Mouse (Mus musculus): ENCODE results near the gene Rap1b. TPM values are rescaled to one million over a fixed set of nuclear protein-coding genes. Genes with fewer than 3 reads are reported as not detected.

Rap1b gene
- polyA plus RNA-seq, 1 experiment from 2014 or later, result 130 TPM

DNA sequence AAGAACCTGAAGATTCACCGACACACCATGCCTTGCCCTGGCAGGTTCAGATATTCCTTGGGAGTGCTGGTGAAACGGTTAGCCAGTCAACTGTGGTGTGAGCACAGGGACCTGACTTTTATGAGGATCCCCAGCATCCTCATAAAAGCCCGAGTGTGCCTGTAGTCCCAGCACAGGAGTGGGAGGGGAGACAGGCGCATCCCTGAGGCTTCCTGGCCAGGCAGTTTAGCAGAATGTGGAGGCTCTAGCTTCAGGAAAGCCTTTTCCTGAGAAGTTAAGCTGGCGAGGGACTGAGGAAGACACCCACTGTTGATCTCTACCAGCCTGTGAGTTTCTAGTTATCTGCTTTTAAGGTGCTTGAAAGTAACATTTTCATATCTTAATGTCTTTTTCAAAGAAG, 10.4 kb downstream of the Rap1b start:
- Histone ChIP-seq H3K9ac (no peak overlapping the region), H3K27me3 (no peaks in the 10 kb centered on the region), H3K4me3 (replicated peaks) (no peak overlapping the region), H3K4me1 (no peaks in the 10 kb centered on the region), H3K36me3 (replicated peaks) (no peaks in the 10 kb centered on the region), H3K4me2 (no peak overlapping the region), H3K9me3 (no peaks in the 10 kb centered on the region), H3K27ac (no peak overlapping the region)
- WGBS, result 73% methylated on average over 5 of the region's 5 CpGs
- no peak for ATAC-seq (ENCODE audit: low FRiP score)

DNA sequence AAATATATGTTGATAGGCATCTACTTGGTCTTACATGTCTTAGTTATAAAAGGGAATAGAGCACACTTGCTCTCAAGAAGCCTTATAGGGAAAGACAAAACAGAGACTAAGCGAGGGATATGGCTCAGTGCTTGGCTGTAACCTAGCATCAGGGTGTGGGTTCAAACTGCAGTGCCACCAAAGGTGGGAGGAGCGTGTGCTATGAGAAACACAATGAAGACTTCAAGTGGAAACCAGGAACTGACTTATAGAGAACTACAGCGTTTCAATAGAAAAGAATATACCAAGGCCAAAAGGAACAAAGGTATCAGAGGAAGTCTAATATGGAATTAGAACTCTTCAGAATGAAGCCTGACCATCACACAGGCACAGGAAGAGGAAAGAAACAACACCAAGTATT, 15.0 kb downstream of the Rap1b start:
- no peaks in the 10 kb centered on the region for H3K27me3 ChIP-seq
- no peak overlapping the region for H3K4me2 ChIP-seq
- WGBS, result 95% methylated on average over 3 of the region's 3 CpGs
- no peaks in the 10 kb centered on the region for H3K9me3 ChIP-seq
- no peak overlapping the region for H3K4me3 ChIP-seq (replicated peaks)
- H3K36me3 ChIP-seq (replicated peaks), result no peaks in the 10 kb centered on the region
- ATAC-seq (ENCODE audit: low FRiP score), result no peak
- H3K4me1 ChIP-seq, result peaks cover 8% of the 10 kb centered on the region; the same call in 1 of the 2 replicates
- H3K27ac ChIP-seq, result no peak overlapping the region
- no peak overlapping the region for H3K9ac ChIP-seq

DNA sequence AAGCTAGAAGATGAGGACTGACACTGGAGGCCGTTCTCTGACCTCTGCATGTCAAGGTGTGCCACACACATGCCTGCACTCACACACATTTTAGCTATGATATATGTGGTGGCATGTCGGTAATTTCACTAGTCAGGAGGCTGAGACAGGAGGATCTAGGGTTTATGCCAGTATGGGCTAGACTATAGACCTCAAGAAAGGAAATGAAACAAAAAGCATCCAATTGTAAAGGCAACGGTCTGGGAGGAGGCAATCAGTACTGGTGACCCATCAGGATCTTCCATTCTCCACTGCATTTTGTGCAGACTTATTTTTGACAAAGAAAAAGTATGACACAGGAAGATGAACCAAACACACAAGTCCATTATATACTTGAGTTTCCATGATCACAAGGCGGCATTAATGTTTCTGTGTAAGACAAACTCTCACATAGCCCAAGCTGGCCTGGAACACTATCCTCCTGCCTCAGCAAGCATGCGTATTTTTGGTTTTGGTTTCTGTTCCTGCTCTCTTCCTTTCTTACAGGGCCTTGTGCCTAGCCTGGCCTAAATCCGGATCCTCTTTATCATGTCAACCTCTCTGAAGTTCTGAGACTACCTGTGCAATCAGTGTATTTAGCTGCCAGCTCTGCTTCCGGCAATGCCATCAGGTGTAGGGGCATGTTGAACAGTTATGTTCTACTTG, 16.2 kb downstream of the Rap1b start:
- Histone ChIP-seq H3K9ac (no peak overlapping the region), H3K4me3 (replicated peaks) (no peak overlapping the region), H3K27ac (no peak overlapping the region), H3K4me1 (peaks cover 11% of the 10 kb centered on the region; the same call in 1 of the 2 replicates), H3K27me3 (no peaks in the 10 kb centered on the region), H3K9me3 (no peaks in the 10 kb centered on the region), H3K4me2 (no peak overlapping the region), H3K36me3 (replicated peaks) (no peaks in the 10 kb centered on the region)
- ATAC-seq (ENCODE audit: low FRiP score), result no peak
- 93% methylated on average over 7 of the region's 7 CpGs for whole genome bisulfite sequencing

DNA sequence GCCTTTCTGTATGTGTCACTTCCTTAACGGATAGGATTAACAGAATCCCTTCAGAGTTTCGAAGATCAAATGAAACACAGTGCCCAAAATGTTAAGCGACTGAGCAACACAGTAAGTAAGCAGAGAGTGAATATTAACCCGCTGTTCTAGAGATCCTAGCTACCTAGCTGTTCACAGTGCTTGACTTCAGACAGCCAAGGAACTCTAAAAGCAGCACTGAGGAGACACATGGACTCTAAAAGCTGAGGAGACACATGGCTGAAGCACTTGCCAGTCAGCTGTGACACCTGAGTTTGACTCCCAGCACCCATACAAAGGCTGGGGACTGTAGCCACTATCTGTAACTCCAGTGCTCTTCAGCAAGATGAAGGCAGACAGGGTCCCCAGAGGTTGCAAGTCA, 16.8 kb downstream of the Rap1b start:
- Histone ChIP-seq H3K36me3 (replicated peaks) (no peaks in the 10 kb centered on the region), H3K4me2 (no peak overlapping the region), H3K27ac (no peak overlapping the region), H3K27me3 (no peaks in the 10 kb centered on the region), H3K9me3 (no peaks in the 10 kb centered on the region), H3K9ac (no peak overlapping the region), H3K4me3 (replicated peaks) (no peak overlapping the region), H3K4me1 (peaks cover 11% of the 10 kb centered on the region; the same call in 1 of the 2 replicates)
- 85% methylated on average over 4 of the region's 4 CpGs for WGBS
- no peak for ATAC-seq (ENCODE audit: low FRiP score)

DNA sequence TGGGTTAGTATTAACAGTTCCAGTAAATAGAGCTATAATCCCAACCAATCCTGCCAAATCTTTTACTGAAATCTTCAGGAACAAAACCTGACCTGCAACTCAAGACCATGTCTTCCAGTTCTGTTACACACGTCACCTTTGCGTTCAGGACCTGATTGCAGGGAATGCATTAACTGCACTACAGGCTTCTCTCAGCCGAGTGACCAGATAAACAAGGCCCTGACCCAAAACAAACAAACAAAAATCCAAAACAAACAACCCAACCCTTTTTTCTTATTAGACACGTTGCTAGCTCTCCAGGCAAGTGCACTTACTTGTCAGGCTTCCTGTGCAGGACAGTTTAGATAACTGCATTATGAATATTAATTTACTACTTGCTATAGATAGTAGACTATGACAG, 17.3 kb downstream of the Rap1b start:
- Histone ChIP-seq H3K27ac (no peak overlapping the region), H3K9ac (no peak overlapping the region), H3K36me3 (replicated peaks) (peaks cover under 1% of the 10 kb centered on the region), H3K4me1 (peaks cover 11% of the 10 kb centered on the region; the same call in 1 of the 2 replicates), H3K27me3 (no peaks in the 10 kb centered on the region), H3K9me3 (no peaks in the 10 kb centered on the region), H3K4me2 (no peak overlapping the region), H3K4me3 (replicated peaks) (no peak overlapping the region)
- WGBS, result 82% methylated on average over 4 of the region's 4 CpGs
- ATAC-seq (ENCODE audit: low FRiP score), result no peak

DNA sequence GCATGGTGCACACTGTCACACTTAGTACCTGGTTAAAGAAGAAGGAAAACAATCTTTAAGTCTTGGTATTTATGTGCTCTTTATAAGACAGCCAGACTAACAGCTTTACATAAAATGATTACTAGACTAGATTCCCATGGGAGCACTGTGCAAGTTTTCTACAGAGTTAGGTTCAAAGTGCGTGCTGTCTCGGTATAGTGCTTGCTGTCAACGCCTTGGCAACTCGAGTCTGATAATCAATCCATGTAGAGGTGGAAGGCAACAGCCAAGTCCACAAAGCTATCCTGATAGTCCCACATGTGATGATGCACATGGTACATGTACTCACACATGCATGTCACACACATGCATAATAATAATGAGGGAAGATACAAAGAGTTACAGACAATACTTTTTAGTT, 21.2 kb downstream of the Rap1b start:
- no peak overlapping the region for H3K4me3 ChIP-seq (replicated peaks)
- H3K4me1 ChIP-seq, result peaks cover 11% of the 10 kb centered on the region; the same call in 1 of the 2 replicates
- H3K36me3 ChIP-seq (replicated peaks), result peaks cover 31% of the 10 kb centered on the region
- H3K27me3 ChIP-seq, result no peaks in the 10 kb centered on the region
- H3K9me3 ChIP-seq, result no peaks in the 10 kb centered on the region
- WGBS, result 92% methylated on average over 4 of the region's 4 CpGs
- H3K9ac ChIP-seq, result no peak overlapping the region
- H3K4me2 ChIP-seq, result no peak overlapping the region
- no peak for ATAC-seq (ENCODE audit: low FRiP score)
- no peak overlapping the region for H3K27ac ChIP-seq

DNA sequence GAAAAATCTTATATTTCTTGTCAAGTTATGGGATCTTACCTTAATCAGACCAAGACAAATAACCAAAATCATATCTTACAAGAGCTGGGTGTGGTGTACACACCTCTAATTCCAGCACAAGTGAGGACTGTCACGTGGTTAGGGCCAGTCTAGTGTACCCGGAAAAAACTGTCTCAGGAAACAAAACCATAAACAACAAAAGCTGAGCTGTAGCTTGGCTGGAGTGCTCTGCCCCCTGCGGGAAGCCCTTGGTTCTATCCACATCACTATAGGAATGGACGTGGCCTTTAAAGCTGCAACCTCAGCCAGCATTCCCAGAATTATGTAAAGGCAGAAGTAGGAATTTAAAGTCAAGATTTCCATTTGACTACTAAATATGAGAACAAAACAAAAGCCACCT, 21.7 kb downstream of the Rap1b start:
- H3K9me3 ChIP-seq, result no peaks in the 10 kb centered on the region
- no peak for ATAC-seq (ENCODE audit: low FRiP score)
- no peaks in the 10 kb centered on the region for H3K27me3 ChIP-seq
- H3K4me2 ChIP-seq, result no peak overlapping the region
- peaks cover 10% of the 10 kb centered on the region; the same call in 1 of the 2 replicates for H3K4me1 ChIP-seq
- H3K9ac ChIP-seq, result no peak overlapping the region
- no peak overlapping the region for H3K4me3 ChIP-seq (replicated peaks)
- peaks cover 36% of the 10 kb centered on the region for H3K36me3 ChIP-seq (replicated peaks)
- WGBS, result 70% methylated on average over 4 of the region's 4 CpGs
- H3K27ac ChIP-seq, result no peak overlapping the region

DNA sequence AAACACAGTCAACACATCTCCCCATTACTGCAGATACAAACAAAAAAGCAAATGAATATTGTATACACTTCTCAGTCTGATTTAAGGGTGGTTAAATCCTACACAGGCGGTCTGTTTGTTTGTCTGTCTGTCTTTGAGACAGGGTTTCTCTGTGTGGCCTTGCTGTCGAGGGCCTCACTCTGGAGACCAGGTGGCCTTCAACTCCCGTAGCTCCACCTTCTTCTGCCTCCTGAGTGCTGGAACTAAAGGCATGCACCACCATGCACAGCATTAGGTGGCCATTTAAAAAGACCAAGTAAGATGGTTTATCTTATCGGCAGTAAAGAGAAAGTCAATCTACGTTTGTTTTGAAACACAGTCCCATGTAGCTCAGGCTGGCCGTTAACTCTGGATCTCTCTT, 22.5 kb downstream of the Rap1b start:
- peaks cover 42% of the 10 kb centered on the region for H3K36me3 ChIP-seq (replicated peaks)

DNA sequence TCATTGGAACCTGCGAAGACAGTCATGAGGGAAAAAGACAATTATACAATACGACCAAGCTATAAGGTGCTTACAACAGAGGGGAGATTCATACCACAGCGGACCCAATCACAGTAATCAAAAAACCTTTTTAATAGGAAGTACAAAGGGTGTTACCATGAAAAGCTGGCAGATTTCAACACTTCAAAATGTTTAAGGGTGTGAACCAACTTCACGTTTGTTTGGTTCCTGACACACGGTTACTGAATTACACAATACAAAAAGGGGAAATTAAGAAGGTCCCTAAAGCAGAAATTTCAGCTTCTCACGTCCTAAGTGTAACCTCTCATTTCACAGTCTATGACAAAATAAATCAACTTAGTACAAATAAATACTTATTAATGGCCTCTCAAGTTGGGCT, 27.2 kb downstream of the Rap1b start:
- no peak for ATAC-seq (ENCODE audit: low FRiP score)
- Histone ChIP-seq H3K36me3 (replicated peaks) (peaks cover 74% of the 10 kb centered on the region), H3K27me3 (no peaks in the 10 kb centered on the region), H3K9ac (no peak overlapping the region), H3K27ac (no peak overlapping the region), H3K4me2 (no peak overlapping the region), H3K4me1 (no peaks in the 10 kb centered on the region), H3K4me3 (replicated peaks) (no peak overlapping the region), H3K9me3 (no peaks in the 10 kb centered on the region)
- WGBS, result 90% methylated on average over 6 of the region's 6 CpGs

More for the DNA sequence above, 22.5 kb downstream of the Rap1b start:
- H3K27ac ChIP-seq, result no peak overlapping the region
- 89% methylated on average over 6 of the region's 6 CpGs for WGBS
- ATAC-seq (ENCODE audit: low FRiP score), result no peak
- no peak overlapping the region for H3K4me2 ChIP-seq
- no peaks in the 10 kb centered on the region for H3K9me3 ChIP-seq
- H3K27me3 ChIP-seq, result no peaks in the 10 kb centered on the region
- H3K4me1 ChIP-seq, result peaks cover 9% of the 10 kb centered on the region; the same call in 1 of the 2 replicates
- H3K4me3 ChIP-seq (replicated peaks), result no peak overlapping the region
- no peak overlapping the region for H3K9ac ChIP-seq

DNA sequence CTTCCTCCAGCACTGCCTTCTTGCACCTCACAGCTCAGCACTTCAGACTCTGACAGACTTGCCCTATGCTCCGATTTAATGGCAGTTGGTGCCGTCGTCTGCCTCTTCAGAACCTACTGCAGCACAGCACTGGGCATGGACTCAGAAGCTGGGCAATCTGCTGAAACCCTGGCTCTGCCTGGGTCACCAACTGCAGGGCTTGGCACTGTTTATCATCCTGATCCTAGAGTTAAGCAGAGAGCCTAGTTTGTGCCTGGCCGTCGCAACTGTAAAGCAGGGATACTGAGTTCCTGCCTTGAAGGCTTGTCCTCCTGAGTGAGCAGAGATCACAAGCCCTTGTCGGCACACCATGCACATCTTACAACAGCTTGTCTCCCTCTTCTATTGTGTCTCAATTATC, 29.1 kb downstream of the Rap1b start:
- 87% methylated on average over 6 of the region's 6 CpGs for WGBS

DNA sequence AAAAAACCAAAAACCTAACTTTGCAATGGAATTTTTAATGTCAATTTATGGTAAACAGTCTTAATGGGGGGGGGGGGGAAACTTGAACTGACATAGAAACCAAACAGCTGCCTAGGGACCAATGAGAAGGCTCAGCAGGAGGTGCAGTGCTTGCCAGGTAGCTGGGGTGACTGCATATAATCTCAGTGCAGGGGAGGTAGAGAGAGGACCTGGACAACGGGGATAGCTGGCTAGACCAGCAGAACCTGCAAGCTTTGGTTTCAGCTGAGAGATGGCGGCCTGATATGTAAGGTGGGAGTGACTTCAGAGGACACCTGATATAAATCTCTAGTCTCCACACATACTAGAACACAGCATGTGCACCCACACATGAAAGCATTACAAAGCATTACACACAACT, 33.3 kb downstream of the Rap1b start:
- 100% methylated on average over 2 of the region's 2 CpGs for WGBS
- Histone ChIP-seq H3K9me3 (no peaks in the 10 kb centered on the region), H3K27ac (no peak overlapping the region), H3K4me2 (no peak overlapping the region), H3K9ac (no peak overlapping the region), H3K4me3 (replicated peaks) (no peak overlapping the region), H3K36me3 (replicated peaks) (peaks cover 37% of the 10 kb centered on the region), H3K27me3 (no peaks in the 10 kb centered on the region), H3K4me1 (peaks cover 6% of the 10 kb centered on the region; the same call in 1 of the 2 replicates)
- ATAC-seq (ENCODE audit: low FRiP score), result no peak

More for the DNA sequence above, 29.1 kb downstream of the Rap1b start:
- H3K36me3 ChIP-seq (replicated peaks), result peaks cover 69% of the 10 kb centered on the region
- no peak overlapping the region for H3K4me3 ChIP-seq (replicated peaks)
- H3K4me1 ChIP-seq, result no peaks in the 10 kb centered on the region
- no peak for ATAC-seq (ENCODE audit: low FRiP score)
- H3K9me3 ChIP-seq, result no peaks in the 10 kb centered on the region
- no peak overlapping the region for H3K9ac ChIP-seq
- no peak overlapping the region for H3K27ac ChIP-seq
- H3K4me2 ChIP-seq, result no peak overlapping the region
- H3K27me3 ChIP-seq, result no peaks in the 10 kb centered on the region

DNA sequence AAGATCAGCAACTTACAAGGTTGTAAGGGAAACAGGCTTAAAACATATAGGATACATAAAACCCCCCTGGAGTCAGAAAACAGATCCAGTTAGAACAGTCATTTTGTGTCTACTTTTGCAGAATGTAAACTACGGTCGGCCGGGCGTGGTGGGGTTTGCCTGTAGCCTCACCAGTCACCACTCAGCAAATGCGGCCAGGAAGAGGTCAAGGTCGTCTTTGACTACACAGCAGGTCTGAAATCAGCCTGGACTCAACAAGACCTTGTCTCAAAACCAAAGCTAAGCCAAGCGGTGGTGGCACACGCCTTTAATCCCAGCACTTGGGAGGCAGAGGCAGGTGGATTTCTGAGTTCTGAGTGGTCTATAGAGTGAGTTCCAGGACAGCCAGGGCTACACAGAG, 34.3 kb downstream of the Rap1b start:
- no peak overlapping the region for H3K27ac ChIP-seq
- no peak overlapping the region for H3K9ac ChIP-seq
- H3K4me1 ChIP-seq, result peaks cover 6% of the 10 kb centered on the region; the same call in 1 of the 2 replicates
- H3K36me3 ChIP-seq (replicated peaks), result peaks cover 30% of the 10 kb centered on the region
- H3K4me2 ChIP-seq, result no peak overlapping the region
- no peak for ATAC-seq (ENCODE audit: low FRiP score)
- no peak overlapping the region for H3K4me3 ChIP-seq (replicated peaks)
- no peaks in the 10 kb centered on the region for H3K9me3 ChIP-seq
- WGBS, result 94% methylated on average over 8 of the region's 8 CpGs
- no peaks in the 10 kb centered on the region for H3K27me3 ChIP-seq

DNA sequence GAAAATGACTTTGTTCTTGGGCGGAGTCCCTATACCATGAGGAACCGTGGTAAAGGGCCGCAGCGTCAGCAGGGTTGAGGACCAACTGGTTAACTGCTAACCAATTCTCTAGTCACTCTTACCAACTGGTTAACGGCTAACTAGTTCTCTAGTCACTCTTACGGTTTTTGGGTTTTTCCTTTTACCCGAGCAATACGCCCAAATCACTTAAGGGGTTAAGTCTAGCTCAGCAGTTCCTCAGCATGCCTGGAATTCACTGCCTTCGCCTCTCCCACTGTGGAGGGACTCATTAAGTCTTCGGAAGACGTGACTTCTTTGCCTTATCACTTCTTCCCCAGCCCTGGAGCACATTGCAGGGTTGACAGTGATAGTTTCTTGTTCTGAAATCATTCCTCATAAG, 35.3 kb downstream of the Rap1b start:
- no peak for ATAC-seq (ENCODE audit: low FRiP score)
- H3K4me1 ChIP-seq, result peaks cover 6% of the 10 kb centered on the region; the same call in 1 of the 2 replicates
- H3K9ac ChIP-seq, result no peak overlapping the region
- no peak overlapping the region for H3K4me2 ChIP-seq
- H3K4me3 ChIP-seq (replicated peaks), result no peak overlapping the region
- H3K36me3 ChIP-seq (replicated peaks), result peaks cover 19% of the 10 kb centered on the region
- H3K27me3 ChIP-seq, result no peaks in the 10 kb centered on the region
- WGBS, result 80% methylated on average over 11 of the region's 11 CpGs
- H3K9me3 ChIP-seq, result no peaks in the 10 kb centered on the region
- H3K27ac ChIP-seq, result no peak overlapping the region
